Mouse (Mus musculus): ENCODE results near the gene Tagln.

DNA sequence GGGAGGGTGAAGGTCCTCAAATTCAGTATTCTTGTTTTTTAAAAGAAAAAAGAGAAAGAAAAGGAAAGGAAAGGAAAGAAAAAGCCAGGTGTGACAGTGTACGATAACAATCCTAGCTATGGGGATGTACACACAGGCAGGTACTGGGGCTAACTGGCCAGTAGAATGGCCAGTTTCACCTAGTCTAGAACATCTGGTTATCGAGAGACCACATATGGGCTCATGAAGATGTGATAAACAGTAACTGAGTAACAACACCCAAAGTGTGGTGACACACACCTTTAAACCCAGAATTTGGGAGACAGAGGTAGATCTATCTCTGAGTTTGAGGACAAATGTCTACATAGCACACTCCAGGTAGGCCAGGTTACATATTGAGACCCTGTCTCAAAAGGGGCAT lies 43.9 kb upstream of the Tagln start:
- TF ChIP-seq GATA1 (IDR thresholded peaks at IDR 0.05; ENCODE audit: low read depth, low read length), result no peak
- no peak for TF ChIP-seq CTCF (IDR thresholded peaks at IDR 0.05 in 2 of 3, conservative IDR thresholded peaks at IDR 0.05 in 1 of 3; ENCODE audit: control insufficient read depth in 1 of 3, insufficient read depth in 1 of 3, low read depth in 2 of 3, low read length in 3 of 3, poor library complexity in 1 of 3, severe bottlenecking in 1 of 3)
- no peak for TF ChIP-seq GABPA (IDR thresholded peaks at IDR 0.05; ENCODE audit: low read depth, low read length)
- no peak for TF ChIP-seq JUND (IDR thresholded peaks at IDR 0.05; ENCODE audit: low read depth, low read length)
